23 mouse cellular contexts compared by ENCODE assay signal in the genomic region with DNA sequence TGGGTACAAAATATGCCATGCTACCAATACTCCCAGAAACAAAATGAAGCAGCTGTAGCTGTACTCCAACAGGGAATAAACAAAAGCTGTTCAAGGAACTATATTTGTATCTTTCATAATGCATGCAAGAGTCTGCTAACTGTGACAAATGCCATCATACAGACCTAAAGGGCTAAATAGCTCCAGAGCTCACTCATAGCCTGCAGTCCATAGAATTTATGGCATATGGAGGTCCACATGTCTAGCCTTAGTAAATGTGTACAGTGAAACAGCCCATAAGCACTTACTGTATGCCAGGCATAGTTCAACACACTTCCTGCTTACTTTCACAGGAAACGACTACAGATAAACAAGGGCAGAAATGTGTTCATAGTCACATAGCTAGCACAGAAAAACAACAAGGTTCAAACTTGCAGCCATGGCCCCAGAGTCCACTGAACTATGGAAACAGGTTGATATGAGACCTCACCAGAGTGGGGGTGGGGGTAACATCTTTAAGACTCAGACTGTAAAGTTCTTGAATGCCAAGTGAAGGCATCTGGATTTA. TPM values are rescaled to one million over a fixed set of nuclear protein-coding genes. Genes with fewer than 3 reads are reported as not detected.
DNase-seq lines count a peak whose midpoint lies in the region; ATAC-seq and TF ChIP-seq lines count a peak whose summit lies in the region.
"Had no signal": no experiment of that assay in that cellular context is flagged by ENCODE, and none has a peak within 500 bp of the region (broad histone marks: within the 10 kb centered on the region; RNA-seq: fewer than 3 reads in every experiment).

No protein-coding gene starts in this region.

- peak; percentile 37 for DNase-seq in layer of hippocampus, adult 9-11 months
- no peak for DNase-seq in layer of hippocampus, adult 8-10 months (ENCODE audit: low spot score in 2 of 2)
- DNase-seq in CD4-positive, CD25-positive, alpha-beta regulatory T cell, adult 2 months (ENCODE audit: low read depth, low spot score), result peak; percentile 53
- DNase-seq in MEL (ENCODE audit: low read depth, low spot score), result peak; percentile 11
- no peak for DNase-seq in cerebellum, postnatal 25 days
- DNase-seq in heart, postnatal 10 days, result no peak
- DNase-seq: adrenal gland, adult 8-10 months; adrenal gland, postnatal 36 days; cerebellum, adult 11 months; cerebellum, adult 8-10 months; cerebellum, postnatal 14 days; gastrocnemius, postnatal 14 days; heart, adult 2 months; heart, postnatal 36 days had no signal

- H3K36me3 ChIP-seq in MEL (ENCODE audit: control insufficient read depth in 1 of 2, insufficient read depth in 2 of 2, low read length in 2 of 2), result peaks cover 0 to 3% of the 10 kb centered on the region in 2 experiments; a peak in 1 of 4 replicates
- H3K36me3 ChIP-seq: embryonic facial prominence, embryonic 12.5 days; forebrain, embryonic 15.5 days; heart, embryonic 12.5 days; hindbrain, embryonic 15.5 days had no signal

- no peak overlapping the region for H3K4me3 ChIP-seq in MEL (ENCODE audit: control insufficient read depth in 1 of 2, insufficient read depth in 1 of 2, low read depth in 2 of 2, low read length in 2 of 2)
- H3K4me3 ChIP-seq: embryonic facial prominence, embryonic 12.5 days; forebrain, embryonic 15.5 days; heart, adult 2 months; heart, embryonic 12.5 days; hindbrain, embryonic 15.5 days had no signal

- ATAC-seq in inflammation-experienced regulatory T-cells, adult 6 months, result peak; percentile 78
- ATAC-seq: forebrain, embryonic 15.5 days had no signal

- H3K79me2 ChIP-seq in MEL (ENCODE audit: control insufficient read depth, insufficient read depth, low read length, poor library complexity), result no peaks in the 10 kb centered on the region

- no peak for TF ChIP-seq POLR2A in MEL (IDR thresholded peaks at IDR 0.05; ENCODE audit: control insufficient read depth in 1 of 2, insufficient read depth in 1 of 2, low read depth in 1 of 2, low read length in 2 of 2, poor library complexity in 1 of 2)

- H3K4me1 ChIP-seq in MEL (ENCODE audit: control insufficient read depth in 1 of 2, insufficient read depth in 2 of 2, low read length in 2 of 2), result no peaks in the 10 kb centered on the region; a peak in 1 of 4 replicates
- H3K4me1 ChIP-seq: embryonic facial prominence, embryonic 12.5 days; forebrain, embryonic 15.5 days; hindbrain, embryonic 15.5 days had no signal

- H3K27ac ChIP-seq in MEL (ENCODE audit: control insufficient read depth, low read depth, low read length), result no peak overlapping the region
- H3K27ac ChIP-seq: embryonic facial prominence, embryonic 12.5 days; forebrain, embryonic 15.5 days; heart, adult 2 months; hindbrain, embryonic 15.5 days had no signal

- H3K9ac ChIP-seq in MEL (ENCODE audit: control insufficient read depth, low read depth, low read length, poor library complexity, severe bottlenecking), result no peak overlapping the region
- H3K9ac ChIP-seq: embryonic facial prominence, embryonic 12.5 days; forebrain, embryonic 15.5 days; heart, embryonic 12.5 days; hindbrain, embryonic 15.5 days had no signal

- intact Hi-C loops in heart, postnatal 10 days (cut with DNase I), result no loop called here

- no peaks in the 10 kb centered on the region for H3K9me3 ChIP-seq in MEL (replicated peaks; ENCODE audit: insufficient read depth, low read length)
- H3K9me3 ChIP-seq: embryonic facial prominence, embryonic 12.5 days; forebrain, embryonic 15.5 days; heart, embryonic 12.5 days; hindbrain, embryonic 15.5 days had no signal

- H3K27me3 ChIP-seq in MEL (ENCODE audit: control insufficient read depth in 1 of 2, insufficient read depth in 2 of 2, low read length in 2 of 2), result no peaks in the 10 kb centered on the region
- H3K27me3 ChIP-seq: CH12.LX; embryonic facial prominence, embryonic 12.5 days; forebrain, embryonic 15.5 days; heart, embryonic 12.5 days; hindbrain, embryonic 15.5 days had no signal

- TF ChIP-seq CTCF in MEL (IDR thresholded peaks at IDR 0.05 in 2 of 3, conservative IDR thresholded peaks at IDR 0.05 in 1 of 3; ENCODE audit: control insufficient read depth in 1 of 3, insufficient read depth in 1 of 3, low read depth in 2 of 3, low read length in 3 of 3, poor library complexity in 1 of 3, severe bottlenecking in 1 of 3), result no peak

- TF ChIP-seq RAD21 in MEL (IDR thresholded peaks at IDR 0.05; ENCODE audit: low read depth, low read length), result no peak

- TF ChIP-seq EP300 in MEL (IDR thresholded peaks at IDR 0.05; ENCODE audit: low read depth in 1 of 2, low read length in 2 of 2), result no peak

TF ChIP-seq in MEL, 35 proteins besides CTCF, POLR2A, EP300 and RAD21:
- TF ChIP-seq UBTF (IDR thresholded peaks at IDR 0.05; ENCODE audit: borderline replicate concordance, insufficient read depth, low read depth, low read length) (no peak), ZKSCAN1 (IDR thresholded peaks at IDR 0.05; ENCODE audit: low read depth, low read length) (peak; percentile 39; the same call in 1 of the 2 replicates), ZMIZ1 (IDR thresholded peaks at IDR 0.05; ENCODE audit: low read depth, low read length) (no peak), ZC3H11A (IDR thresholded peaks at IDR 0.05; ENCODE audit: low read depth, low read length) (no peak)

RNA-seq across cellular contexts. Expression of a gene that starts 5.6 kb away (rescaled TPM):
- total RNA-seq in layer of hippocampus, adult 8-10 months (2022), result 1 to 10 TPM in 3 of 4 experiments, under 1 TPM in 1; 0.68 to 2.6 (median 1.6) TPM
- not detected in 2 replicates for total RNA-seq in MEL (2012; rRNA removed)
- polyA plus RNA-seq in MEL (2012; ENCODE audit: insufficient read depth in 1 of 2, insufficient read length in 2 of 2, low read depth in 1 of 2, low replicate concordance in 2 of 2, missing spikeins in 1 of 2), result not detected
- polyA plus RNA-seq in inflammation-experienced regulatory T-cells, adult 6 months (2017; shearing (Covaris generic)), result not detected
- under 1 TPM in 1 of 2 experiments, not detected in 1; 0.26 TPM for total RNA-seq in heart, postnatal 10 days (2021)
- total RNA-seq: CH12.LX; gastrocnemius, adult 18-20 months; heart, adult 2 months had no signal
- polyA plus RNA-seq: embryonic facial prominence, embryonic 12.5 days; heart, embryonic 12.5 days; heart, embryonic 16.5 days; intestine, embryonic 14.5 days had no signal

Comparison
In these comparisons a context has a peak if more than half of its experiments do, and no peak if none do; other contexts are left out.
1. DNase-seq: peak in layer of hippocampus, adult 9-11 months (single experiment), CD4-positive, CD25-positive, alpha-beta regulatory T cell, adult 2 months (single experiment) and MEL (single experiment); none in layer of hippocampus, adult 8-10 months (0 of 2), cerebellum, postnatal 25 days (0 of 2) and heart, postnatal 10 days (0 of 2).